In genomic region chr3:131110191-131111150, GRCm38 (mm10) we compare ENCODE assay signal across 8 mouse cellular contexts. TPM values are rescaled to one million over a fixed set of nuclear protein-coding genes. Genes with fewer than 3 reads are reported as not detected.
DNase-seq lines count a peak whose midpoint lies in the region; ATAC-seq and TF ChIP-seq lines count a peak whose summit lies in the region.

Gene Lef1 (plus strand): TSS chr3:131110471.

- no peak within 1 kb of the TSS for H3K27ac ChIP-seq in cerebellum, adult 2 months (ENCODE audit: insufficient read depth, low read length)
- no peak within 1 kb of the TSS for H3K27ac ChIP-seq in bone marrow macrophage, adult 2 months (ENCODE audit: insufficient read depth, low read depth, low read length)
- H3K27ac ChIP-seq in heart, embryonic 15.5 days, result peak within 1 kb of the TSS; percentile 36; the same call in 1 of the 2 replicates
- H3K27ac ChIP-seq in limb, embryonic 14.5 days (replicated peaks; ENCODE audit: low read depth, low read length), result peak within 1 kb of the TSS; percentile 71

- DNase-seq in cerebellum, adult 2 months, result peak; percentile 7 to 26
- peak; percentile 50 to 59 for DNase-seq in B cell, adult 2 months
- DNase-seq in limb, embryonic 14.5 days (ENCODE audit: low spot score), result no peak
- DNase-seq in thymus, postnatal 4 days, result peak; percentile 85

- under 1% methylated on average over 67 of the region's 69 CpGs for WGBS in cerebellum, adult 2 months
- WGBS in heart, embryonic 15.5 days, result under 1% methylated on average over 69 of the region's 69 CpGs
- WGBS in limb, embryonic 14.5 days, result 0% methylated on average over 57 of the region's 69 CpGs

- no peaks in the 10 kb centered on the region for H3K36me3 ChIP-seq in heart, embryonic 15.5 days
- H3K36me3 ChIP-seq in limb, embryonic 14.5 days (ENCODE audit: control insufficient read depth, insufficient read depth, low read length), result no peaks in the 10 kb centered on the region
- H3K36me3 ChIP-seq in myocyte (ENCODE audit: control insufficient read depth, insufficient read depth), result peaks cover 4% of the 10 kb centered on the region

- peak within 1 kb of the TSS; percentile 72 for H3ac ChIP-seq in myocyte (ENCODE audit: control insufficient read depth, insufficient read length)

- H3K9me3 ChIP-seq in heart, embryonic 15.5 days (replicated peaks), result no peaks in the 10 kb centered on the region
- no peaks in the 10 kb centered on the region for H3K9me3 ChIP-seq in limb, embryonic 14.5 days (ENCODE audit: control insufficient read depth, low read length)

- TF ChIP-seq CTCF in cerebellum, adult 2 months (IDR thresholded peaks at IDR 0.05; ENCODE audit: borderline replicate concordance, insufficient read depth, low read depth, low read length), result no peak
- no peak for TF ChIP-seq CTCF in bone marrow macrophage, adult 2 months (IDR thresholded peaks at IDR 0.05; ENCODE audit: low read depth, low read length)

- peak within 1 kb of the TSS; percentile 59 for H3K9ac ChIP-seq in heart, embryonic 15.5 days
- peak within 1 kb of the TSS; percentile 72 for H3K9ac ChIP-seq in limb, embryonic 14.5 days (ENCODE audit: low read depth, low read length, severe bottlenecking)

- TF ChIP-seq POLR2A in cerebellum, adult 2 months (IDR thresholded peaks at IDR 0.05; ENCODE audit: borderline replicate concordance, insufficient read depth, low read length), result no peak
- no peak for TF ChIP-seq POLR2A in bone marrow macrophage, adult 2 months (IDR thresholded peaks at IDR 0.05; ENCODE audit: borderline replicate concordance, low read depth, low read length)
- TF ChIP-seq POLR2A in limb, embryonic 14.5 days (IDR thresholded peaks at IDR 0.05; ENCODE audit: borderline replicate concordance, extremely low read depth, insufficient read depth, insufficient read length), result 0 out of 2 replicates have a peak, but pooled peaks have one; percentile 65
- peak; percentile 76 for TF ChIP-seq POLR2A in myocyte (IDR thresholded peaks at IDR 0.05; ENCODE audit: insufficient read length, low read depth)

- H3K79me2 ChIP-seq in myocyte (ENCODE audit: control insufficient read depth, insufficient read depth), result peaks cover 14% of the 10 kb centered on the region

- peak within 1 kb of the TSS; percentile 14 for H3K4me3 ChIP-seq in cerebellum, adult 2 months (replicated peaks; ENCODE audit: insufficient read depth, low read depth, low read length)
- peak within 1 kb of the TSS; percentile 56 for H3K4me3 ChIP-seq in bone marrow macrophage, adult 2 months (ENCODE audit: insufficient read depth, low read length)
- H3K4me3 ChIP-seq in heart, embryonic 15.5 days, result peak within 1 kb of the TSS; percentile 69
- peak within 1 kb of the TSS; percentile 60 for H3K4me3 ChIP-seq in limb, embryonic 14.5 days (replicated peaks; ENCODE audit: low read length)
- peak within 1 kb of the TSS; percentile 95 for H3K4me3 ChIP-seq in myocyte

- H3K27me3 ChIP-seq in cerebellum, adult 2 months (ENCODE audit: control insufficient read depth, insufficient read depth, low read length), result peaks cover 9% of the 10 kb centered on the region; the same call in 1 of the 2 replicates
- peaks cover 79% of the 10 kb centered on the region for H3K27me3 ChIP-seq in heart, embryonic 15.5 days
- peaks cover 38% of the 10 kb centered on the region; the same call in 1 of the 2 replicates for H3K27me3 ChIP-seq in limb, embryonic 14.5 days (ENCODE audit: control insufficient read depth, insufficient read depth, low read length)
- no peaks in the 10 kb centered on the region for H3K27me3 ChIP-seq in myocyte (ENCODE audit: control insufficient read depth, insufficient read depth, insufficient read length)

- H3K4me1 ChIP-seq in cerebellum, adult 2 months (ENCODE audit: control insufficient read depth, insufficient read depth, low read length), result no peaks in the 10 kb centered on the region; the same call in 1 of the 2 replicates
- H3K4me1 ChIP-seq in bone marrow macrophage, adult 2 months (ENCODE audit: control insufficient read depth, insufficient read depth, low read length), result no peaks in the 10 kb centered on the region
- H3K4me1 ChIP-seq in heart, embryonic 15.5 days (replicated peaks), result peaks cover 64% of the 10 kb centered on the region
- peaks cover 29% of the 10 kb centered on the region for H3K4me1 ChIP-seq in limb, embryonic 14.5 days (ENCODE audit: control insufficient read depth, insufficient read depth, low read length)

- no peak for ATAC-seq in cerebellum, adult (ENCODE audit: insufficient number of reproducible peaks, low FRiP score, low TSS enrichment)
- ATAC-seq in heart, embryonic 15.5 days (replicated peaks; ENCODE audit: insufficient number of reproducible peaks, insufficient read depth, low FRiP score, low read depth), result 0 out of 2 replicates have a peak, but pooled peaks have one; percentile 25
- peak; percentile 32; the same call in 1 of the 2 replicates for ATAC-seq in limb, embryonic 14.5 days (ENCODE audit: low FRiP score, low read depth)

- peak within 1 kb of the TSS; percentile 99 for H3K4me2 ChIP-seq in heart, embryonic 15.5 days
- H3K4me2 ChIP-seq in limb, embryonic 14.5 days (replicated peaks; ENCODE audit: low read depth, low read length, severe bottlenecking), result peak within 1 kb of the TSS; percentile 92
- H3K4me2 ChIP-seq in myocyte (ENCODE audit: low read depth), result peak within 1 kb of the TSS; percentile 88

TF ChIP-seq in myocyte, 11 proteins besides CTCF, POLR2A, EP300 and RAD21:
- TF ChIP-seq TCF3 (IDR thresholded peaks at IDR 0.05; ENCODE audit: insufficient read length, low read depth) (no peak), CEBPB (IDR thresholded peaks at IDR 0.05; ENCODE audit: insufficient read depth, poor library complexity, severe bottlenecking) (no peak), MYOG (IDR thresholded peaks at IDR 0.05; ENCODE audit: control insufficient read depth in 1 of 3, insufficient read depth in 1 of 3, insufficient read length in 2 of 3, low read depth in 2 of 3) (no peak), REST (IDR thresholded peaks at IDR 0.05; ENCODE audit: insufficient read depth, insufficient read length) (no peak), POLR2AphosphoS2 (IDR thresholded peaks at IDR 0.05; ENCODE audit: insufficient read length, low read depth) (peak; percentile 46), MAX (IDR thresholded peaks at IDR 0.05; ENCODE audit: low read depth) (no peak)
TF ChIP-seq in myocyte: peak in this region for 1.

RNA-seq across cellular contexts. Expression of gene Lef1, which starts in this region (rescaled TPM):
- polyA plus RNA-seq in cerebellum, adult 2 months (2012; rRNA removed), result 6.1 and 6.8 TPM in 2 replicates
- not detected in 2 replicates for polyA plus RNA-seq in bone marrow macrophage, adult 2 months (2012; ENCODE audit: insufficient read depth, insufficient read length, missing spikeins)
- 6.5 and 21.8 TPM in 2 replicates for polyA plus RNA-seq in heart, embryonic 15.5 days (2015; fragmentation: Nextera tagmentation; extraction: Ambion mirVana)
- polyA plus RNA-seq in limb, embryonic 14.5 days (2012; rRNA removed), result 30.8 and 41.9 TPM in 2 replicates
- 39.9 and 44.3 TPM in 2 replicates for polyA plus RNA-seq in limb, embryonic 14.5 days (2014; fragmentation: Nextera tagmentation; extraction: Ambion mirVana)
- polyA plus RNA-seq in myocyte (2012; fragmentation: generic; extraction: Trizol), result 4.5 TPM

Comparison
In these comparisons a context has a peak if more than half of its experiments do, and no peak if none do; other contexts are left out.
1. H3K27ac ChIP-seq: peak in heart, embryonic 15.5 days (single experiment) and limb, embryonic 14.5 days (single experiment); none in cerebellum, adult 2 months (single experiment) and bone marrow macrophage, adult 2 months (single experiment).
2. H3K4me3 ChIP-seq: peak in every context shown above with its lines; median percentile 95 in myocyte; 69 in heart, embryonic 15.5 days; 60 in limb, embryonic 14.5 days; 56 in bone marrow macrophage, adult 2 months; 14 in cerebellum, adult 2 months.
3. POLR2A ChIP-seq: peak in limb, embryonic 14.5 days (single experiment) and myocyte (single experiment); none in cerebellum, adult 2 months (single experiment) and bone marrow macrophage, adult 2 months (single experiment).
4. Peak in every context shown above with its lines, with median percentiles within 50 percentile points of each other: H3K4me2 ChIP-seq.